Mouse (Mus musculus): ENCODE results near the gene Kbtbd12.

Kbtbd12 gene

DNA sequence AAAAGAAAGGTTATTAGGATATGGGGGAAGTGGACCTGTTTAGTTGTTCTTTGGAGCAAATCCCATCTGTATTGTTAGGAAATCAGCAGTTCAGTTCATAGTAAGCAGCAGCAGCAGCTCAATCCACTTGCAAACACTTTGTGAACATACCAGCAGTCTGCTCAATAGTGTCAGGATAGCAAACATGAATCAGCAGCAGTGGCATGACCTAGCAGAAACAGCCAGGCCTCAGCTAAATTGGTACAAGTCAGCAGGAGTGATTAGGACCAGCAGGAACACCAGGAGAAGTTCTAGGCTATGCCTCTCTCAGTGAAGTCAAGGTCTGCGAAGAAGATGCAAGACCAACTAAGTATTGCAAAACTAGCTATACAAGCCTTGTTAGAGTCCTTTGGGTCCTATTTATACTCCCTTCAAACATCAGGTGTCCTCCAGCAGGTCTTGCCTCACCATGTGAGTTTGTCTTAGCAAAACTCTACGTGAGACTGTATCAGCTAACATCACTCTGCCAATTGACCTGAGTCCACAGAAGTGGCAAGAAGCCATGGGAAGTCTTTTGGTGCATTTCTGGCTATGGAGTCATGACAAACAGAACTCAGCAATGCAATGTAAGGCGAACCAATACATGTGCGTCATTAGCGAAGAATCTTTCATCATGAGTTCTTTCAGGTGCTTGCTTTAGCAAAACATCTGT, at the start of gene Kbtbd12:
Gene Kbtbd12, minus strand, starts transcription at position 340 of the 691 bp plus-strand sequence.
- no peak for DNase-seq

DNA sequence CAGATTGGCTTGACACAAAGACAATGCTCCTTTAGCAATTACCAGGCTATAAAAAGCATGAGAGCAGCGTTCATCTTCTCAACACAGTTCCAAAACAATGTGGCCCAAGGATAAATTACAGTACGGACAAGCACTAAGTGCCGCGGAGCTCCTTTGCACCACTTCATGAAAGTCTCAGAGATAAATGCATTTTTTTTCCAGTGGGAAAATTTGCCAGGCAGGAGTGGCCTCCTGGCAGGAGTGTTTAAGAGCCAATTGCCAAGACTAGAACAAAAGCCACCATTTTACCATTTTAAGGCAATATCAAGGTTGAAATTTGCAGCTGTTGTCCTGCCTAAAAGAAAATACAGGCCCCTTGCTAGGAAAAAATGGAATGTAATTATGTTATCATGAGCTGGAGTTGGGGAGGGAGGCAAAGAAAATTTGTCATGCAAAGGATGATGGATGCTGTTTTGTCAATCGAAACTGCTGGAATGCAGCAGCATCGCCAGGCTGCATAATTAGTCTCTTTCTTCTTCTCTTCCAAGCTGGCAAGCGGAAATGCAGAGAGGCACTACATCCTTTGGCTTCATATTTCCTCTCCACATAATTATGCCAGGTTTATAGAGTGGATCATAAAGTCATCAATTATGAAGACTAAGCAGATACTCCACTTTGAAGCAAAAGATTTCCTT, 45.8 kb upstream of the Kbtbd12 start:
- DNase-seq: no peak

DNA sequence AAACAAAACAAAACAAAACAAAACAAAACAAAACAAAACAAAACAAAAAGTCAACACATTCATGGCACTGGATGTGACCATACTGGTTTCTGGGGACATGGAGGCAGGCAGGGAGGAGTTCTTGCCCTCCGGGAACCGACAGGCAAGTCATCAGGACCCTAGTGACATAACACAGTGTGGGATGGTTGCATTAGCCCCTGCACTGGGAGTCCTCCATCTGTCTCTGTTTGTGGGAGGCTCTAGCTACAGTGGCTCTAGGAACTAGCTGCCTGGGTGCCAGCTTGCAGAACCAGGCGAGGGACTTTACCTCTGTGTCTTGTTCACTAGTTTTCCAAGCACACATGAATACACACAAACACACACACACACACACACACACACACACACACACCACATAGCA, 43.3 kb upstream of the Kbtbd12 start:
- no peak for DNase-seq

DNA sequence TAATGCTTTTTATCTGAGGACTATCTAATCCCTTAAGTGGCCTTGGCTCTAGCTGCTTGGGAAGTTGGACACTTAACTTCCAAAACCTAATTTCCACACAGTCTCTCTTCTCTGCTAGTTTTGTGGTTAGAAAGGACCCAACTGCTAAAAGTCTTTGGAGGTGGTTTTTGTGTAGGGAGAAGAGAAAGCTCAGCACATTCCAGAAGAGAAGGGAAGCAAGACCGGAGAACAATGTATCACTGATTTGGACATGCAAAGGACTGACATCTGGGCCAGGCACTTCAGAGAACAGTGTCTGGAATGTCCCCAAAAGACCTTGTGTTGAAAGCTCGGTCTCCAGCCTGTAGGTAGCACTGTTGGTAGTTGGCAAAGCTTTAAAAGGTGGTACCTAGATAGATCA, 40.0 kb upstream of the Kbtbd12 start:
- DNase-seq: no peak

DNA sequence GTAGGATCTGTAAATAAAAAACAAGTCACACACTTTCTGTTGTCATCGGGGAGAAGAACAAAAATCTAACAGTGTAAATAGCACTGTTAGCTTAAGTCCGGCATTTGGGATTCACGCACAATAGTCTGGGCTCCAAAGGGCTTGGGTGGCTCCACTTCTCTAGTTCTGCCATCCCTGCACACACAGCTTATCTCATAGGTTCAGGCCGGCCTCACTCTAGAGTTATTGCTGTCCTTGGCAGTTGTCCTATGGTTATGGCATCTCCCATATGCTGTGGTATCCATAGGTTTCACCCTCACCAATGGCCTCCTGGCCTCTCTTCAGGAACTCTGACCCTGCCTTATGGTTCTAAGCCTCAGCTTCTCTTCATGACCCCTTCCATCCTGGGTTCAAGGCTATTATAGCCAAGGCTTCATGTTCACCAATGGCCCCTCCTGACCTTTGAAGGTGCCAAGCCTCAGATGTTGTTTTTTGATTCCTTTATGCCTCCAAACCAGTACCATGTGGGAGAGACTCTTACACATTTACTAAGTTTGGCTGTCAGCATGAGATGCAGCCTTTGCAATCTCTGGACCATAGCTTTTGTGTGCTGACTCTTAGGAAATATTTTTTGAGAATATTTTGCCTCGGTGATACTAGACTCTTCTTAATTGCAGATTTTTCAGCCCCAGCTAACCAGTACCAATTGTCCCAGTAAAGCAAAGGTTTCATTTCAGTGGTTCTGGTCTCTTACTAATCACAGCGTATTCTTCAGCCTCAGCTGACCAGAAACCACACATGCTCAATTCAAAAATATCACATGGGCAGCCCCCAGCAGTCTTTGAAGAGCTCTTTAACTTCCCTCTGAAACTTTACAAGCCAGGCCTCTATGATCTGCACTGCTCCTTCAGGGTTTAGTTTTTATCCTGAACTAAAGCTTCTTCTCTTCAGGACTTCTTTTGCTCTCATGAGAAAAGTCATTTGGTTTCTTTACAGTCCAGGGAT, 39.3 kb upstream of the Kbtbd12 start:
- DNase-seq: no peak

DNA sequence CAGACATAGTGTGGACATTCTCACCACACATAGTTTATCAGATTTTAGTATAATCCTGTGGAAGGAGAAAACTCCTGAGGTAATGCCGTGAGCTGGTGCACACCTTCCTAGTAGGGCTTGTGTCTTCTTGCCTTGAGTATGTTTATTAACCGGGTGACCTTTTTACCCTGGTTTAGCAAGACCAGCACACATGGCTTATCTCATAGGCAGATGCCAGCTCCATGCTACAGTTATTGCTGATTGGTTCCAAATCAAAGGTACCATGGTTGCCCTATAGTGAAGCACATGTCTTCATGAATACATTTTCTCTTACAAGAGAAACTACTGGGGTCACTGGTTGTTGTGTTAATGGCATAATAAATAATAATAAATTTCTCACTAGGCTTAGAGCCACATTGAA, 38.1 kb upstream of the Kbtbd12 start:
- no peak for DNase-seq

DNA sequence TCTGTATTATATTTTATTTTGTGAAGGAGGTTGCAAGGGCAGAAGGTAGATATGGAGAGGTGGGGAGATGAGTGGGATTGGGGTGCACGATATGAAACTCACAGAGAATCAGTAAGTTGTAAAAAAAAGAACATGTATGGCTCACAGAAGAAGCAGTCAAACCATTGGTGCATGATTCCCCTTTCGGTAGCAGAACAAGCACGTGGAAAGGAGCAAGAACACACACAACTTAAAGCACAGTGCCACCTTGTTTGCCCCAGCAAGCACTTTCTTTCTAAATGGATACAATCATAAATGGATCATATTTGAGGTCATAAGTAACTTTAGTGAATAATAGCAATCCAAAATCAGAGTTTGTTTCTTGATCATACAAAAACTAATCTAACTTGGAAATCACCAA, 24.5 kb upstream of the Kbtbd12 start:
- no peak for DNase-seq

DNA sequence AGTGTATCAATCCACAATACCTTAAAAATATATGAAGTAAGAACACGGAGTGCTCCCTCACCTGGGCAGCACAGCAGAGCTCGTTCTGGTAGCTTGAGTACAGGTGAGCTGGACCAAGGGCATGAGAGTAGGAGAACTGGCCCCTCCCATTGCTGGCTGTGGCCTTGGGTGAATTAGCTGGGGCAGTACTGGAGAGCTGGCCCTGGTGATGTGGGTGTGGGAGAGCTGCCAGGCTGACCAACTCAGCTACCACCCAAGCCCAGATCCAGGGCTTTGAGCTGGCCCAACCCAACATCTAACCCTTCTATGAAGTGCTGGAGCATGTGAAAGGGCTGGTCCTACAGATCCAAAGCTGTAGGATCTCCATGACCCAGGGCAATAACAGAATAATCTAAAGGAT, 23.9 kb upstream of the Kbtbd12 start:
- no peak for DNase-seq

DNA sequence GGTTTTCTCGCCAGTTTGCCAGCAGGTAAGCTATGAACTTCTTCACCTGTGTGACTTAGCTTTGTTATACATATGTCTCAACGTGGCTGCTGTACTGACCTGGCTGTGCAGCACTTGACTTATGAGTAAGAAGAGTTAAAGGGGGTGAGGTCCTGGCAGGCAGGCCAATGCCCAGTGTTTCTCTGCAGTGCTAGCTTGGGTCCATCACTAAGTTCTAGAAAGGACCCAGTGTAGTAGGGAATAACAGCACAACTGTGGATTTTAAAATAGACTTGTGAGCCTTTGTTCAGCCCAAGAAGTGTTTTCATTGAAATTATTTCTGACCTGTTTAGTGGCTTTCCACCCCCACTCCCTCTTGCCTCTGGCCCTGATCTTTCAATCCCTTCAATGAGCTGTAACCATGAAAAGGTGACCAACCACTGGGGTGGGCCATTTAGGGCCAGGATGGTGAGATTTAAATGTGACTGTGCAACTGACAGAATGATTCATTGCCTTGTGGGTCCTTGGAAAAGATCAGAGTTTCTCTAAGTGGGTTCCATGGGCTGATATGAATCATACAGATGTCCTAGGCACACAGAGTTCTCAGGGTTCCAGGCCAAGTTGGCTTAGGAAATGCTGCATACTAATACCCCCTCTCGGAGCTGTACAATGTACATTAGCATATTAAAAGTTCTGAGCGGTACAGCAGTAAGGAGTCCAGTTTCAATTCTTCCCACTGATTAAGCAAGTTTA, 10.0 kb upstream of the Kbtbd12 start:
- no peak for DNase-seq

DNA sequence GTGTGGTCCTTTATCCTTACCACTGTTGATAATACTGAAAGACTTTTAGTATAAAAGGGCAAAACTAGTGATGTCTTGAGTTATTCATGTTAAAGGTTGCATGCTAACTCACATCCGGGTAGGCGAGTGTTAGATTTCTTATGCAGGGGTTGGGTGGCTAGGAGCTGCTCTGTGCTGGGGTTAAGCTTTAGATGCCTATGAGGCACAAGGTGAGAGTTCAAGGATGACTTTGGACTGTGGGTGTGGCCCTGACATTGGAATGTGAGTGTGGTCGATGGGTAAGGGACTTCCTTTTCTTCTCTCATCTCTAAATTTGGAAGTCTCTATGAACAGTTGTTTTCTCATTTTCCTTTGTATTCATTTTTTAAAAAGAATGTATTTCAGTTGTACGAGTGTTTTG, 7.0 kb upstream of the Kbtbd12 start:
- no peak for DNase-seq

DNA sequence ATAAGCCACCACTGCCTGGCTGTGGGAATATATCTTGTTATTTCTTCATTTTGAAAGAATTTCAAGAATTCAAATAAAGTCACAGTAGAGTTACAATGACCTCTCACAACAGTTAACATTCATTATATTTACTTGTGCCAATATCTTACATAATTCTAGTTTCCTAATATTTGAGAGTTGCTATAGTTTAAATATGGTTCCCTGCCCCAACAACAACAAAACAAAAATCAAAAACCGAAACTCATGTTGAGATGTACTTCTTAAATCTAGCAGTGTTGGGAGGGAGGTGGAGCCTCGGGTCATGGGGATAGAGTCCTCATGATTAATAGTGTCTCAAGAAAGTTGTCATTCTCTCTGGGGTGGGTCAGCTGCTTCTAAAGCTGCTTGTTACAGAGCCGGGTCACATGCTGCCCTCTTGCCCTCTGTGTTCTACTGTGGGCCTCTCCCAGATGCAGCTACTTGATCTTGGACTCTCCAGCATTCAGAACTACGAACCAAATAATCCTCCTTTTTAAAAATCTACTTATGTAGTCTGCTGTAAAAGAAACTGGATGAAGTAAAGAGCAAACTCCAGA, 3.7 kb upstream of the Kbtbd12 start:
- DNase-seq: no peak

DNA sequence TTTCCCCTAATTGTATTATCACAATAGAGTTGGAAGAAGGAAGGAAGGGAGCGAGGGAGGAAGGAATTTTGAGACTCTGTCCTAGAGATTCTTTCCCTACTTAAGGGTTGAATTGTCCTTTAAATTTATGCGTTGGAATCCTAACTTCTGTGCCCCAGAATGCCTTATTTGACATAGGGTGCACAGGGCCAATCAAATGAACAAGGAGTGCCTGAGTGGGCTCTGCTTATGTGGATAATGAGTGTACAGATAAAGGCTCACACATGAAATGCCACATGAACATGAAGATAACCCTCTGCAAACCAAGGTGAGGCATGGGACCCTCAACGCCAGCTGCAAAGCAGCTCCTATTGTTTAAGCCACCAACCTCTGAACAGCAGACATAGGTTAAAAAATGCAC, 2.6 kb upstream of the Kbtbd12 start:
- no peak for DNase-seq

DNA sequence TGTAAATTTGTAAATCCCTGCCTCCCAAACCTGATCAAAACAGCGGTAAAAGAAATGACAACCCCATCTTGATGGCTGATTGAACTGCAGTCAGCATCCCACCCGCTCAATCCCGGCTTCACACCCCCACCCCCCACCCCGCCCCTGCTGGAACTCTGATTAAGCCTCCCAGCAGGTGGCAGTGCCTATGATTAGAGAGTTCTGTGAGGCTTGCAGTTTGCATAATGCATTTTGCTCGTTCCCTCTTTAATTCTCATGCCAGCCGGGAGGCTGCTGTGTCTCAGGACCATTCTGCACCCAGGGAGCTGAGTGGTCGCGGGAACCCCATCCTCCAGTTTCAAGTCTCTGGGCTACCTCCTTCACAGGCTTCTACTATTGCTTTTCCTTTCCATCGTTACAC, 2.2 kb upstream of the Kbtbd12 start:
- DNase-seq: no peak

DNA sequence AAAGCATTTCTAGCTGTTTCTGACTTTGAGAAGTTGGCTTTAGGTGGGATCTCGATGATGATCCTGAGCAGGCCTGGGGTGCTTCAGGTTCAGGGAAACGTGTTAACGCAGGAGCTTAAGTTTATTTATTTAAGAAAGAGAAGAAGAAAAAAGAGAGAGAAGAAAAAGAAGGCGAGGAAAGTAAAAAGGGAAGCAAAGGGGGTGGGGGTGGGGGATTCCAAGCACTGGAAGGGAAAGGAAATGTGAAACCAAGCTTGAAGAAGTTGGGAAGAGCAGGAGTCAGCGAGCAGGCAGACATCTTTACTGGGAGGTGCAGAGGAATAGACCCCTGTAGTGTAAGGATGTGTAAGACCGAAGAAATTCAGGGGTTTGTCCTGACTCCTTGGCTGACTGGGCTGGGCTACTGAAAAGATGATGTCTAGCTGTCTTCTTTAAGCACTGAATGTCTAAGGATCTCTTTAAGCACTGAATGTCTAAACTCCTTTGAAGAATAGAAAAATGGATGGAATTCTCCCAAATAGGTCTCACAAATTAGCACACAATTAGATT, 1.7 kb upstream of the Kbtbd12 start:
- no peak for DNase-seq

DNA sequence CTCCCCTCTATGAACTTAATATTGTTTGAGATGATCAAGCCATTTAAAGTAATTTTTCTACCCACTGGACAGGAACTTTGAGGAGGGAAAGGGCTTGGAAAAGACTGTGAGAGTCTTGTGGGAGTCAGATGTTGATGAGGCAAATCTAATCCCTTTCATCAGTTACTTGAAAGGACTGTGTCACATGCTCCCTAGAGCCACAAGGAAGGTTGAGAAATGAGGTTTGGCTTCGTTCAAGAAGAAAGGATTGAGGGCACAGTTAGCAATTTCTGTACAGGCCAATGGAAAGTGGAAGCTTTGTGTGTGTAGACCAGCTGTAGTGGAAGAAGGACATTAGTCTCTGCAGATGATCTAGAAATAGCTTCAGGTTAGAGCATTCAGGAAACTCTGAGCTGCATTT, 1.2 kb upstream of the Kbtbd12 start:
- DNase-seq: no peak

DNA sequence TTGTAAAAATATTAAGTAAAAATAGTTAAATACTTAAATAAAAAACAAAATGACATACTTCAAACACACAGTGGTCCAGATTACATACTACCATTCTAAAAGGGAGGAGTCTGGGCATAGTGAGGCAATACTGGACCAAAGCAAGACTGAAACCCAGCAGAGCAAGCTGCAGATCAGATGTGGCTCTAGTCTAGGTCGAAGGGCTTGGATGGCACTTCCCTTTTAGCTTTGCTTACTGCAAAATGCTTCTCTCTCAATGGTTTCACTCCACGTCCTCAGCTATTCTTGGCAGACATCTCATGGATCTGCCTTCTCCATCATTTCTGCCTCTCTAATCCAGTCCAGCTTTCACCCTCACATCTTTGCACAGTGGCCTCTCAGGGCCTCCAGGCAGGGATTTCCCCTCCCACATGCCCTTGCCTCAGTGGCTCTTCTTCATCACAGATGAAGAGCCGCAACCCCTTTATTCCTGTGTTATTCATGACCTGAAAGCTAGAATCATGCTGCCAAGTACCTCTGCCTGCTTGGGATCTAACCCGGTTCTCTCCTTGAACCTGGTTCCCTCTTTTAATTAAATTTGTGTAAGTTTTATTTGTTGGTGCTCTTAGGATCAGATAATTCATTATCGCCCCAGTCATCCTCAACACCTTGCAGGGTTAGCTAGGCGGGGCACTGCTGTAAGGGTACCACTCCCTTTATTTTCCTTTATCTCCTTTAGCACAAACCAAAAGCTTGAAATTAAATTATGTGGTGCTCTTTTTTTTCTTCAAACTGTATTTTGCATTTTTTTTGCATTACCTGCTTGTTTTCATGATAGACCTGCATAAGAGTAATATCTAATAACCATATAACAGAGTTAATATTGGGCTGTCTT, 1.6 kb downstream of the Kbtbd12 start:
- no peak for DNase-seq

DNA sequence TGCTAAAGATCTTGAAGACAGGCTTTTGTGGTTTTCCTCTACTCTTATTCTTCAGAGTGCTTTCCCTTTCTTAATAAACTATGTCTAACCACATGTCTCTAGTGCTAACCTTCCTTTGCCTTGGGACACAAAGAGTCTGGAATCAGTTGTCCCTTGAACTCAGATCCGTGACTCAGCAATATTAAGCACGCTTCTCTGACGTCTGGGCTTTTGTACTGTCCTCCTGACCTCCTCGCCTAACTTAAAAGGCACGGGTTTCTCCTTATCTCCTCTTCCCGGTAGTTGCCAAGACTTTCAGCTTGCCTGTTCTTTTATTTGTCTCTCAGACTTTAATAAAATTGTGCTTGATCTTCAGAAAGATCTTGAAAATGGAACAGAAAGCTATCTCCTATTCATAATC, 6.5 kb downstream of the Kbtbd12 start:
- no peak for DNase-seq

DNA sequence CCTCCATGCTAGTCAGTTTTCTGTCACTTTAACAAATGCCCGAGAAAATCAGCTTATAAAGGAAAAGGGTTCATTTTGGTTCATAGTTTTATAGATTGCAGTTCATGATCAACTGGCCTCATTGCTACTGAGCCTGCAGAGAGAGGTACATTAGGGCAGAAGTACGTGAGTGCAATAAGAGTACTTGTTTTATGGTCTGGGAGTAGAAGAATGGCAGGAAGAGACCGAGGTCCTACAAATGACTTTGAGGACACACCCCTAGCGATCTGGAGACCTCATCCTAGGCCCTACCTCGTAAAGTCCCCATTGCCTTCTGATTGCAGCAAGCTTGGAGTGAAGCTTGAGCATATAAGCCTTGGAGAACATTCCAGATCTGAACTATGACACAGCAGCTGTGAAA, 7.2 kb downstream of the Kbtbd12 start:
- DNase-seq: no peak

DNA sequence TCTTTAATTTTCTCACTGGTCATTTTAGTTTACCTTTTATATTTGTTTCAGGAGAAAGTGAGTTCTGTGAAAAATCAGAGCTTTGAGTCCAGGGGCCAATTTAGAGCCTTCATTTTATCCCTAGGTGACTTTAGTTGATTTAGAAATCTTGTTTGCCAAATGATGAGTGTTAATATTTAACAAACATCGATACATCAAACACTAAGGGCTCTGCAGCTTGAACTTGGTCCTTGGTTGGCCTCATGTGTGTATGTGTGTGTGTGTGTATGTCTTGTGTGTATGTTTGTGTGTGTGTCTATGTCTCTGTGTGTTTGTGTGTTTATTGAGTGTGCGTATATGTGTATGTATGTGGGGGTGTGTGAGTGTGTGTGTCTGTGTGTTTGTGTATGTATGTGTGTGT, 7.9 kb downstream of the Kbtbd12 start:
- DNase-seq: no peak

DNA sequence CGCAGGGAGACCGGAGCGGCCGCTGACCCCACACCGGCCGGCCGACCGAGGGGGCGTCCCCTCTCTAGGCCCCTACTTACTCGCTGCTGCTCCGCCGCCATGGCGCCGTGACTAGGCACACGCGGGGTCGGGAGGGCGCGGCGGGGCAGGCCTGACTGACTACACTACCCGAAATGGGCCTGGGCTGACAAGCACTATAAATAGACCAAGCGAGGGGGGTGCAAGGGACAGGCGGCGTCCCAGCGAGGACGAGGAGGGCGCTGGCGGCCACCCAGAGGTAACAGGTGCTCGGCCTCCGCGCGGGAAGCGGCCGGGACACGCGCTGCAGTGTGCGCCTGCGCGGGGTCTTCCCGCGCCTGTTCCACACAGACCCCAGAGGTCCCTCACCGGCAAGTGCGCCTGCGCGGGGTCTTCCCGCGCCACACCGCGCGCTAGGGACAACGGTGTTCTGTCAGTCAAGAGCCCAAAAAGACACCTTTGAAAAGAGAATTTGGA, 10.4 kb downstream of the Kbtbd12 start:
- DNase-seq: peak; percentile 25

DNA sequence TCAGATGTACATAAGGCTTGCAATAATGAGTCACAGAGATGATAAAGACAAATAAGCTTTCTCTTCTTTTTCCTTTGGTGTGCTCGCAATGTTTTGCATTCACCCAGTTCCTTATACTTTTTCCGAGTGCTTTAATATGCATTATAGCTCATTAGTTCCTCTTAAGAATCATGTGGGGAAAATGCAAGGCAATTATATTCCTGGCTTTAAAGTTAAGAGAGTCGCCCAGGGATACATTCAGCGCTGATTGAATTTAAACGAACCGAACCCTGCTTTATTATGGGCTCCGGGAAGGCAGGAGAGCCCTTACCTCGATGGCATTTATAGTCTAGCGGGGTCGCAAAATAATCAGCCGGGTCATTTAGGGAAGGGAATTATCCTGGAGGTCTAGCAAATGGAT, 10.8 kb downstream of the Kbtbd12 start:
- no peak for DNase-seq

Data from lung, postnatal 14 days (tissue).